Mouse (Mus musculus) large intestine, adult 2 months (tissue): ENCODE results near the gene Rgl2. TPM values are rescaled to one million over a fixed set of nuclear protein-coding genes. Genes with fewer than 3 reads are reported as not detected.
"Not testable (repeated sequence)": the region's sequence is repeated elsewhere in the genome, so short reads cannot be mapped to it uniquely, and the experiment has no call there.

Experiments
- DNase-seq: peaks from one replicate; pipeline ENCODE4 v3.0.0-alpha.2; 2012; ENCODE audit warnings: low read depth, low spot score
- WGBS: fragments of 180-500 bp; shearing (Covaris S2); methylation state at CpG from one replicate; pipeline ENCODE4 v1.1.7; 2018; 5-methylcytosine and 5-hydroxymethylcytosine counted together
- polyA plus RNA-seq: library from polyadenylated mRNA; depleted of rRNA; stranded (reverse); fragments of >200 nt; gene quantifications from 2 replicates; pipeline ENCODE4 v1.2.3, GENCODE M21; 2012

Rgl2 gene
- polyA plus RNA-seq, 1 experiment, result 46.1 TPM

DNA sequence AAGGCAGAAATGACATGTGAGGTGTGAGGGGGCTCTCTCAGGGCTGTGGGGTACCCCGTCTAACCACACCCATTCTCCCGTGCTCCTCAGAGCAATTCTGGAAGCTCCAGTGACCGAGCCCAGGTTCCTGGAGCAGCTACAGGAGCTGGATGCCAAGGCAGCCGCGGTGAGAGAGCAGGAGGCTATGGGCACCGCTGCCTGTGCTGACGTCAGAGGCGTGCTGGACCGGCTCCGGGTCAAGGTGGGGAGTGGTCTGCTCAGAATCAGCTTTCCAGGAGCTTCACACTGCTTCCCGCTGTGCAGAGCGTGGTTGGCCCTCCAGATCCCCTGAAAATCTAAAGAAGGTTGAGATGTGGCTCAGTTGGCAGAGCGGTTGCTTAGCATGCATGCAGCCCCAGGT lies 29.8 kb downstream of the Rgl2 start:
- 94% methylated on average over 13 of the region's 13 CpGs for WGBS
- DNase-seq, result no peak

GRCm38 (mm10) chr17:33959948-33960347 lies 30.6 kb downstream of the Rgl2 start:
- WGBS, result 91% methylated on average over 15 of the region's 15 CpGs
- no peak for DNase-seq

DNA sequence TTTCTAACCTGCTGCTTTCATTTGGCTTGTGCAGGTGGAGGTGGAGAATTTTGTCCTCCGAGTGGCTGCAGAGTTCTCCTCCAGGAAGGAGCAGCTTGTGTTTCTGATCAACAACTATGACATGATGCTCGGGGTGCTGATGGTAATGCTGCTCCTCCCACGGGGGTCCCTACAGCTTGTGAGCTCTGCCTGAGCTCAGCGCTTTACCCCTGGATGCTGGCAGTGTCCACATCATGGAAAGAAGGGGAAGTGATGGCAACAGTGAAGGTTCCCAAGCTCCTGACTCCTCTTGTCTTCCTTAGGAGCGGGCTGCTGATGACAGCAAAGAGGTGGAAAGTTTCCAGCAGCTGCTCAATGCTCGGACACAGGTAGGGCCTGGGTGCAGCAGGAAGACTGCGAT lies 33.5 kb downstream of the Rgl2 start:
- no peak for DNase-seq
- 93% methylated on average over 7 of the region's 7 CpGs for WGBS

GRCm38 (mm10) chr17:33965082-33965845 lies 35.9 kb downstream of the Rgl2 start:
- no peak for DNase-seq
- WGBS, result 89% methylated on average over 17 of the region's 17 CpGs

DNA sequence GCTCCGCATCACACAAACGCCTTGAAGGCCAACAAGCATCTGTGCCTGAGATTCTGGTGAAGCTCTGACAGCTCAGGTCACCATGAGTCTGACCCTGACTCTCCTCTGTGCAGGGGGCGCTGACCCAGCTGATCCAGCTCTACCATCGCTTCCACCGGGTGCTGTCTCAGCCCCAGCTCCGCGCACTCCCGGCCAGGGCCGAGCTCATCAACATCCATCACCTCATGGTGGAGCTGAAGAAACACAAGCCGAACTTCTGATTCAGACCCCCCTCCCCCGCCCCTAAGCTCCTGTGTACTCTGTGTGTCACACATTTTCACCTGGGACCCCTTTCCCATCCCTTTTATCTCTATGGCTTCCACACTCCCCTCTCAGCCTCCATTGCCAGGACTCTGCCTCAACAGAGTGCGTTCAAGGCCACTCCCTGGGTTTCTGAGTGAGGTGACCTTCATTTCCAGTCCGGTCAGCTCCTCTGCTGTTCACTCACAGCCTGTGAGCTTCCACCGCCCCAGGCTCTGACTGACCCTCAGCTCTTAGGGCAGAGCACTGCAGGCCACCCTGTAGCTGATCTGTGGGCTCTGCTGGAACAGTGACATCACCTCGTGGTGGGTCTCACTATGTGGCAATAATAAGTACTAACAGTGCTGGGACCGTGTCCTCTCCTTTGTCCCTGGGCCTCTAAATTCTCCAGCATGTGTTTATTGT lies 36.7 kb downstream of the Rgl2 start:
- WGBS, result 86% methylated on average over 16 of the region's 16 CpGs
- no peak for DNase-seq

DNA sequence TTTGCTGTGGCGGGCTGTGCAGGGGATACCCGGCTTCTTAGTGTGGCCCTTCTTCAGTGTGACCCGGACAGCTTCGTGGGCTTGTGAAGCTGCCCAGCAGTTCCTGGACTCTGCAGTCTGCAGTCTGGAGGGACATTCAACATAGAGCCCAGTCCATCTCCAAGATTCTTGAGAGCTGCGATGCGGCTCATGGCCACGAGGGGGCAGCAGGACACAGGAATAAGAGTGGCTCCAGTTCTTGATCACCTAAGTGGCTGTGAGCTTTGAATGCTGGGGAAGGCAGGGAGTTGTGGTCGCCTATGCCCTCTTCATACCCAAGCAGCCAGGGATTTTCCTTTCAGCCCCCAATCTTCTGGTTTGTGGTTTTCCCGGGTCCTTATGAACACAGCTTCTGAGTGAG lies 39.1 kb downstream of the Rgl2 start:
- peak; percentile 89 for DNase-seq
- 2% methylated on average over 9 of the region's 9 CpGs for WGBS

- DNase-seq, result no peak
- WGBS, result 23% methylated on average over 5 of the region's 5 CpGs
Observed at GRCm38 (mm10) chr17:33968927-33969326, 39.6 kb downstream of the Rgl2 start.

DNA sequence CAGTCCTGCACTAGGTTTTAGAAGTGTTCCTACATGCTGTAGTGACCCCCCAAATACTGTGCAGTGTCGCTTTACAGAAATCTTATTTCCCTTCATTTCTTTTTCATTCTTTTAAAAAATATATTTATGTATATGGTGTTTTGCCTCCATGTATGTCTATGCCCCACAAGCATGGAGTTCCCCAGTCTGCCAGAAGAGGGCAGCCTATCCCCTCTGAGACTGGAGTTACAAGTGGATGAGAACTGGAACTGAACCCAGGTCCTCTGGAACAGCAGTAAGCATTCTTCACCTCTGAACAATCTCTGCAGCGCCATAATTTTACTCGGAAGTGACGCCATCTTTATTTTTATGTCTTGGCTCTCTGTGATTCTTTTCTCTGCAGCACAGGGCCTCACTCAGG lies 40.1 kb downstream of the Rgl2 start:
- DNase-seq, result no peak
- WGBS, result 69% methylated on average over 4 of the region's 4 CpGs

- WGBS, result 11% methylated on average over 1 of the region's 1 CpGs
- DNase-seq, result no peak
Observed at GRCm38 (mm10) chr17:33972691-33973090, 43.3 kb downstream of the Rgl2 start.

GRCm38 (mm10) chr17:33973572-33973971 lies 44.2 kb downstream of the Rgl2 start:
- DNase-seq, result no peak
- 69% methylated on average over 3 of the region's 3 CpGs for WGBS

DNA sequence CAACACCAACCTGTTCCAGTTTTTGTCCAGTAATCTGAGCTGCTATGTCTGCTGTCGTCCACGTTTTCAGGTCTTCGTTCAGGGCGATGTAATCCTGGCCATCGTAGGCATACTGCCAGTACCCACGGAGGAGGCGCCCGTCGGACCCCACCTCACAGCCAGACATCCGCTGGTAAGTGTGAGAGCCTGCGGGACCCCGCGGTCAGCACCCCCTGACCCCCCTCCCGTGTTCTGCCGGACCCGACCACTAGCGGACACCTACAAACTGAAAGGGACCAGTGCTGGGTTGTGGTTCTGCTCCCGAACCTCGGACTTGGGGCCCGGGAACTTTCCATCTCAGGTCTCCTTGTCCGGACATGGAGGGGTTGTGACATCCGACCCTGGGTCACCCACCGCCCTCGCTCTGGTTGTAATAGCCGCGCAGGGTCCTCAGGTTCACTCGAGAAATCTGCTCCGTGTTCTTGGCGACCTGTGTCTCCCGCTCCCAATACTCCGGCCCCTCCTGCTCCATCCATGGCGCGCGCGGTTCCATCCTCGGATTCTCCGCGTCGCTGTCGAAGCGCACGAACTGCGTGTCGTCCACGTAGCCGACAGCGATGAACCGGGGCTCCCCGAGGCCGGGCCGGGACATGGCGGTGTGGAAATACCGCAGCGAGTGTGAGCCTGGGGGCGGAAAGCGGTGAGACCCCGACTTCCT lies 48.7 kb downstream of the Rgl2 start:
- no peak for DNase-seq
- WGBS, result 4% methylated on average over 57 of the region's 57 CpGs

- under 1% methylated on average over 17 of the region's 17 CpGs for WGBS
- peak; percentile 93 for DNase-seq
Observed at GRCm38 (mm10) chr17:33978631-33979031, 49.3 kb downstream of the Rgl2 start.

DNA sequence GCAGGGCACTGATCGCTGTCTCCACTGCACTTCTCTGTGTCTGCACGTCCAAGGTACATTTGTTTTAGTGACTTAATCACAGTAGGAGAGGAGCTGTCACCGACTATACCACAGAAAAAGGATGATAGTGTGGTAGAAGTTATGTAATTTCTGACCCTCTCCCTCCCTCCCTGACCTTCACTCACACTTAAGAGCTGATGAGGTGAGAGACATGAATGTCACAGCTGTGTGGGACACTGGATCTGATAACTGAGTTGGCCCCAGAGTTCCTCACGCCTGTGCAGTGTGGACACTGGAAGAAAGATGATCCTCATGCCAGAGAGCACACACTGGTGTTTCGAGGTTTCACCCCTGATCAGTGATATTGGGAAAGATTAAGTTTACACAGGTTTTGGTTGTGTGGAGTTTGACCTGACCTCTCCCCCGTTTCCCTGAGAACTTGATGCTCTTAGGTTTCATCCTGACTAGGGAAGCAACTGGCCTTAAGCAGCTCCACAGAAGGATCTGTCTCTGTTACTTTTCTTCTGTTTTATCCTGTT lies 50.2 kb downstream of the Rgl2 start:
- WGBS, result 59% methylated on average over 6 of the region's 6 CpGs
- no peak for DNase-seq

DNA sequence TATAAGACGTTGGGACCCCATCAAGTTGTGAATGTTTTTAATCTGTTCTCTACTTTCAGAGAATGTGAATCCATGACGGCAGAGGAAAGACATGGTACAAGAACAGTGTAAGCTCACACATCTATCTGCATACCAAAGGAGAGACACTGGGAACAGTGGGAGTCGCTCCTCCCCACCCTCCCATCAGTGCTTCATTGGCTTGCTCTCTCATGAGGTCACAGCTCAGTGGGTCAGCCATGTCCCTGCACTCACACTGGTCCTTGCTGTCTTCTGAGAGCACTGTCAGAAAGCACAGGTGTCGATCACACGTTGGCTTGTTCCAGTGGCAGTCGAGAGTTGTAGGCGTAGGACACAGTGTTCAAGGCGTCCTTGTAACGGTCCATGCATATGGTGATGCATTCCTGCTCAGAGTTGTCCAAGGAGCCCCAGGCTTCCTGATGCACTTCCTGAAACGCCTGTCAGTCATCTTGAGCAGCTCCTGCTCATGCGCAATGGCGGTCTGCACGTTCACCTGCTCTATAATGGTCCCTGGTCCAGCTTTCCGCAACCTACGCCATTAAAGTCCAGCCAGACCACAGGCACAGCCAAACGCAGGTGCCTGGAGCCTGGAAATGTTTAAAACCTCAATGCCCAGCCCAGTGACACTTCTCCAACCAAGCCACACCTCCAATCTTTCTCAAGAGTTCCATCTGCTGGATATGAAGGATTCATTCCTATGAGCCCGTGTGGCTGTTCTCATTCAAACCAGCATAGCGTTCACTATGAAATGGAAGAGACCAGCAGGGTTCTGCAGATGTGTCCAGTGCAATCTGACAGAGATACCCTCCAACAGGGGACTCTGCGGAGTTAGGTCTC lies 51.1 kb downstream of the Rgl2 start:
- WGBS, result 78% methylated on average over 19 of the region's 19 CpGs
- DNase-seq, result no peak

GRCm38 (mm10) chr17:33981192-33981909 lies 52.0 kb downstream of the Rgl2 start:
- DNase-seq, result peak; percentile 81
- WGBS, result under 1% methylated on average over 27 of the region's 27 CpGs

GRCm38 (mm10) chr17:33982136-33982535 lies 52.8 kb downstream of the Rgl2 start:
- DNase-seq, result not testable (repeated sequence)
- 8% methylated on average over 8 of the region's 8 CpGs for WGBS
